Mouse (Mus musculus) embryonic fibroblast, embryonic 13.5 days (primary cell): Measurements from ENCODE around the gene Snap47.

ENCODE experiments used
- CTCF ChIP-seq: IDR thresholded peaks from 2 replicates; pipeline ENCODE4 v1.5.1; 2011; ENCODE audit warnings: mild to moderate bottlenecking, control low read depth, low read length, moderate library complexity, borderline replicate concordance; ENCODE audit not compliant: insufficient read depth
- POLR2A ChIP-seq: IDR thresholded peaks from 2 replicates; pipeline ENCODE4 v1.6.1; 2011; ENCODE audit warnings: low read depth, mild to moderate bottlenecking, control low read depth, low read length, moderate library complexity

GRCm38 (mm10) chr11:59483212-59483611 lies 32.2 kb upstream of the Snap47 start:
- TF ChIP-seq CTCF (no peak), POLR2A (no peak)
